Mouse (Mus musculus) left cerebral cortex, adult 2 months (tissue): ENCODE data around the gene Tnfrsf11a. TPM values are rescaled to one million over a fixed set of nuclear protein-coding genes. Genes with fewer than 3 reads are reported as not detected.

ENCODE experiments used
- DNase-seq, 2 experiments: peaks; one replicate each; pipeline ENCODE4 v3.0.0; 2021 to 2022; ENCODE audit warnings: low spot score in 2 of 2, mixed read lengths in 1 of 2; ENCODE audit errors: extremely low spot score in 1 of 2
- H3K27ac ChIP-seq: fragments of 200-600 bp; 2 replicates; pipeline ENCODE4 v1.8.1; 2022
- H3K4me3 ChIP-seq: fragments of 200-600 bp; 2 replicates; pipeline ENCODE4 v1.8.1; 2022
- CTCF ChIP-seq: fragments of 200-600 bp; IDR thresholded peaks from 2 replicates; pipeline ENCODE4 v1.8.1; 2022; ENCODE audit warnings: antibody characterized with exemption, mild to moderate bottlenecking, moderate library complexity
- intact Hi-C: fragments of 180-260 bp; cut with DNase I; formaldehyde crosslinking; loops from one replicate; pipeline ENCODE4 v1.15.1; 2025
- total RNA-seq, 2 experiments: library from RNA; stranded (reverse); gene quantifications; 2 replicates each; pipeline ENCODE4 v1.2.3; 2021

Gene Tnfrsf11a
- total RNA-seq, 2 experiments from 2014 or later: 8.3 to 9.7 TPM

DNA sequence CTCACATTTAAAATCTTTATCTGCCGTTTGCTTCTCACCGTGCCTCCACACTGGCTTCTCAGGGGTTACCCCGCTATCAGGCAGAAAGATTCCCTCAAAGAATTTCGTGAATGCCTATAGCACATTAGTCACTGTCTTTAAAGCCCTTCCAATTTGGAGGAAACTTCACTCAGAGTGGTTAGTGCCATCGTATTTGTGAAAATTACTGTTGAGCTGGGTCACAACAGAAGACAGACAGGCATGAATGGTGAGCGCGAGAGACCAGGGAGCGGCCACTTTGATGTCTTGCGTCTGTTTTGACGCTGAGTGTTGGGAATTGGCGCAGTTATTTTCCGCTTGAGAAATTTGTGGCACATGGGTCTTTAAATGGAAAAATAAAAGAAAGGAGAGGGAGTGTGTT is 62.9 kb downstream of the Tnfrsf11a start:
- DNase-seq: no peak
- no peak overlapping the region for H3K27ac ChIP-seq
- H3K4me3 ChIP-seq: no peak overlapping the region; the same call in 1 of the 2 replicates
- intact Hi-C loops: no loop called here
- no peak for TF ChIP-seq CTCF

- intact Hi-C loops: no loop called here
- Histone ChIP-seq H3K4me3 (no peak overlapping the region; the same call in 1 of the 2 replicates), H3K27ac (no peak overlapping the region)
- no peak for TF ChIP-seq CTCF
- DNase-seq: no peak
These were observed 63.3 kb downstream of the Tnfrsf11a start for GRCm38 (mm10) chr1:105843856-105844255.

DNA sequence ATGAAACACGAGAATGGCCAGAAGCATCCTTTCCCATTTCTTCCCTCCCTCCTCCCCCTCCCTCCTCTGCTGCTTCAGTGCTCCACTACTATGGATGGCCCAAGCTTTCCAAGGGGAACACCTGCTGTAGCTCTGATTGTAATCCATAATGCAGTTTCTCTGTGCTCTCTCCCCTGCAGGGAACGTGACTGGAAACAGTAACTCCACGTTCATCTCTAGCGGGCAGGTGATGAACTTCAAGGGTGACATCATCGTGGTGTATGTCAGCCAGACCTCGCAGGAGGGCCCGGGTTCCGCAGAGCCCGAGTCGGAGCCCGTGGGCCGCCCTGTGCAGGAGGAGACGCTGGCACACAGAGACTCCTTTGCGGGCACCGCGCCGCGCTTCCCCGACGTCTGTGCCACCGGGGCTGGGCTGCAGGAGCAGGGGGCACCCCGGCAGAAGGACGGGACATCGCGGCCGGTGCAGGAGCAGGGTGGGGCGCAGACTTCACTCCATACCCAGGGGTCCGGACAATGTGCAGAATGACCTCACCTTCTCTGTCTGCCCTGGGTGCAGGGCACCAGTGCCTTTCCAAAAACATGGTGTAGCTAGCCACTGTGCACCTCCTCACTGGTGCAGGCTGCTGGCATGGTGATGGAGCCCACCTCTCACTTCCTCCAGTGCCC is 64.0 kb downstream of the Tnfrsf11a start:
- Histone ChIP-seq H3K4me3 (peak overlapping the region; percentile 17), H3K27ac (no peak overlapping the region)
- TF ChIP-seq CTCF: no peak
- intact Hi-C loops: no loop called here
- peak; percentile 16 to 30 for DNase-seq

- Histone ChIP-seq H3K27ac (no peak overlapping the region), H3K4me3 (no peak overlapping the region)
- TF ChIP-seq CTCF: no peak
- DNase-seq: no peak
- intact Hi-C loops: no loop called here
These were observed 65.9 kb downstream of the Tnfrsf11a start for GRCm38 (mm10) chr1:105846431-105846830.

DNA sequence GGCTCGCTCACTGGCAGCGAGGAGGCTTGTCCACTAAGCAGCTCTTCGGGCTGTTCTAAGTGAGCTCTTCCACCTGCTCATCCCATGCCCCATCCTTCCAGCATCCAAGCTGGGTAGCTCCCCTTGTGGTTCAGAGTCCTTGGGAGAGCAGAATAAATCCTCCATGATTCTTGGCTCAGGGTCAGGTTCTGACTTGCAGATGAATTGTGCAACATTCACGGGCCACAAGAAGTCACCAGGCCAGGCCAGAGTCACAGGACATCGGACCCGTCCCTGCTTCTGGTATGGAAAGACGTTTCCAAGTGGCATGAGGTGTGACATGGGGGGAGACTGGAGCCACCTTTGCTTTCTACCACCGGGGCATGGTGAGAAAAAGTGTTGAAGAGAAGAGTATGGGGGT is 68.3 kb downstream of the Tnfrsf11a start:
- Histone ChIP-seq H3K4me3 (no peak overlapping the region), H3K27ac (no peak overlapping the region)
- no peak for TF ChIP-seq CTCF
- no peak for DNase-seq
- intact Hi-C loops: no loop called here

- intact Hi-C loops: no loop called here
- Histone ChIP-seq H3K4me3 (no peak overlapping the region), H3K27ac (no peak overlapping the region)
- DNase-seq: no peak
- TF ChIP-seq CTCF: no peak
These were observed 70.8 kb downstream of the Tnfrsf11a start for GRCm38 (mm10) chr1:105851341-105851740.

- no peak for DNase-seq
- Histone ChIP-seq H3K4me3 (no peak overlapping the region), H3K27ac (no peak overlapping the region)
- intact Hi-C loops: no loop called here
- no peak for TF ChIP-seq CTCF
These were observed 79.2 kb downstream of the Tnfrsf11a start for GRCm38 (mm10) chr1:105859740-105860139.

DNA sequence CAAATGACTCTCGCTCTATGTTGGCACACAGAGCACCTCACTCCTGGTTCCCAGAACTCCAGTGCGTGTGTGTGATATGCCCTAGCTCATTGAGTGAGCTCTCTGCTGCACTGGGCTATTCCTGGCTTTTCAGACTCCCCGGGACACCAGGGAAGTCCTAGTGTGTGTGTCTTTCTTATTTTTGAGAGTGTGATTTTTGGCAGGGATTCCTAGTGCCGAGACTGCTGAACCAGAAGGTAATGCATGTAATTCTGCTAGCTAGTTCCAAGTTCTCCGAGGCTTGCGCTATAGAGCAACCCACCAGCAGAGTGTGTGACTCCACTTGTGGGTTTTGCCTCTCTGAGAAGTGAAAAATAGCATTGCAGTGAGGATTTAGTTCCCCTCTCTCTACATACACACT is 96.1 kb downstream of the Tnfrsf11a start:
- peak; percentile 2 for TF ChIP-seq CTCF
- intact Hi-C loops: loop anchor here (5.0 kb wide), 1 partner anchor 116 kb away; the partner anchor contains the start of gene Zcchc2
- Histone ChIP-seq H3K27ac (no peak overlapping the region), H3K4me3 (no peak overlapping the region)
- DNase-seq: no peak

DNA sequence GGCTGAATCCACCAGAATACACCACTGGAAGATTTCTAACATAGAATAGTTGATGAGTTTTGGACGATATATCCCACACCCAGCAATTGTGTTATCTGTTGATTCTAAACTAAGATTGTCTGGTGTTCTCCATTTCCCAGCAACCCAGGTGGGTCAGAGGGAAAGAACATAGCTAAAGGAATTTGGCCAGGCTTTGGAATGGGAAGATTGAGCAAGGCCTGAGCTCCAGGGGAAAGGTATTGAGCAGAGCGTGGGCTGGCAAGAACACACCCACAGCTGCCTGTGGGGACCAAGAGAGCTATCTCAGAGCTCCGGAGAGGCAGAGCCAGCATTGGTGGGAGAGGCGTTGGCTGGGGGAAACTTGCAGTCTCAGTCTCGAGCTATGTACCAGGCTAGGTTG is 97.3 kb downstream of the Tnfrsf11a start:
- Histone ChIP-seq H3K27ac (no peak overlapping the region), H3K4me3 (no peak overlapping the region)
- intact Hi-C loops: loop anchor here (5.0 kb wide), 1 partner anchor 114 kb away; the partner anchor contains the start of gene Zcchc2
- no peak for DNase-seq
- no peak for TF ChIP-seq CTCF

- H3K27ac ChIP-seq: no peak overlapping the region
- intact Hi-C loops: loop anchor here (5.0 kb wide), 1 partner anchor 114 kb away; the partner anchor contains the start of gene Zcchc2
- H3K4me3 ChIP-seq: no peak overlapping the region
These were observed 97.9 kb downstream of the Tnfrsf11a start for GRCm38 (mm10) chr1:105878416-105878815.

DNA sequence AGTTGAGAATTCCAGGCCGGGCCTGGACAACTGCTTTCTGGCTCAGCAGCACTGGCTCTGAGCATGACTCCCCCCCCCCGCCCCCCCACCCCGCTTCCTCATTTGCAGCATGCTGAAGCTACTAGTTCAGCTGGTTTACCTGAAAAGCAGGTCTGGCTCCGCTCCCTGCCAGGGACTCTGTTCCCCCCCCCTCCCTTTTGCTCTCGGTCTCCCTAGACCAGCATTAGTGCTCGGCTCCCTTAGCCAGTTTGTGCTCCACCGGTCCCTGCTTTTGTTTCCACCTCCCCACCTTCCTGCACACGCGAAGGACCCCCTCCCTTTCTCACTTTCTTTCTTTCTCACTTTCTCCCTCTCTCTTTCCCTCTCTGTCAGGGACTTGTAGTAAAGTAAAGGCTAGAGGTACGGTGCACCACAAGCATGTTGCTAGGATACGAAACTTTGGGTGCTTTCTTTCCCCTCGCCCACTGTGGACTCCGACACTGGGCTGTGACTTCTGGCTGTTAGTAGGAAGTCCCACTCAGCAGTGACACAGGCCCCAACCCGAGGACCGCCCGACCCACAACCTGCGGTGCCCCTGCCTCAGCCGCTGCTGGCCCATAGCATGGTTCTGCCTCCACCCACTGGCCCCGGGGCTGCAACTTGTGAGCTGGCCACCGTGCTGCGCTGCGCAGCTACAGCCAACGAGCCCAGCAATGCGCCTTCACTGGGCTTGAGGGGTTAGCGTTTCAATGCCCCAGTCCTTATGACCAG is 100.2 kb downstream of the Tnfrsf11a start:
- TF ChIP-seq CTCF: no peak; the same call in 1 of the 2 replicates
- DNase-seq: no peak
- Histone ChIP-seq H3K27ac (no peak overlapping the region), H3K4me3 (no peak overlapping the region)
- intact Hi-C loops: no loop called here

More at GRCm38 (mm10) chr1:105878416-105878815, 97.9 kb downstream of the Tnfrsf11a start:
- DNase-seq: no peak
- TF ChIP-seq CTCF: no peak

DNA sequence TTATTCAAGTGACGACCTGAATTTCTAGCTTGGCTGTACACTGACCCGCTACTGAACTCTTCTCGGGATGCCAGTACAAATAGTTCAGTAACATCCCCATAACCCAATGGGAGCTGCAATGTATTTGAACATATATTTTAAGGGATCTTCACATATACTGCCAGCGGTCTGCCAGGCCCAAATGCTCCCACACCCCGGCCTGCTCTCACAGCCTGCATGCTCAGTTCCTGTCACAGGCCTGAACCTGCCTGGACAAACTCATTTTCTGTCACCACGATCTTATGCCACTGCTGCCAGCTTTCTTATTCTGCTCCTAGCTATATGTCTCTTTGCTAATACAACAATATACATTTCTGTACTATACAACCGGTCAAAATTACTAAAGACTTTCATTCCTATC is 100.9 kb downstream of the Tnfrsf11a start:
- intact Hi-C loops: no loop called here
- TF ChIP-seq CTCF: no peak
- no peak overlapping the region for H3K27ac ChIP-seq
- no peak for DNase-seq
- no peak overlapping the region for H3K4me3 ChIP-seq
